ENCODE assay signal across 8 mouse cellular contexts in the genomic region with DNA sequence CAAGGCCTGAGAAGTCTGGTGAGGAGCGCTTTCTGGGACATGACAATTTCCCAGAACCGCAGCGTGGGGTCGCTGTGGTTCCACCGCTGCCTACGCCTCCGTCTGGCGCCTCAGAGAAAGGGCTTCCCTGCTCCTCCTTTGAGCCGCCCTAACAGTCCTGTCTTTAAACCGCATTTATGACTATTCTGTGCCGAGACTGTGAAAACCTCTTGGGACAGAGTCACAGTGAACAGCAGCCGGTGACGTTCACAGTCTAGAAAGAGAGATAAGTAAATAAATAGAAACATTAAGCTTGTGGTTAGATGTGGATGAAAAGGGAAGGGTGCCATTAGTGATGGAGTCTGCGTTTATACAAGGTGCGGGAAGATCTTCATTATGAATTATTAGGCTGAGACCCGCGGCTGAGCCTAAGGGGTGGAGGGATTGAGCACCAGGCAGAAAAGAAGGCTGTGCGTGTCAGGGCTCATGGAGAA. TPM values are rescaled to one million over a fixed set of nuclear protein-coding genes. Genes with fewer than 3 reads are reported as not detected.
DNase-seq lines count a peak whose midpoint lies in the region; ATAC-seq and TF ChIP-seq lines count a peak whose summit lies in the region.

No protein-coding gene starts in this region.

- peak; percentile 97 for TF ChIP-seq CTCF in lung, postnatal 0 days (IDR thresholded peaks at IDR 0.05)

- WGBS in forebrain, embryonic 11.5 days: 9% methylated on average over 18 of the region's 18 CpGs
- WGBS in lung, postnatal 0 days: 4% methylated on average over 18 of the region's 18 CpGs

- ATAC-seq in forebrain, embryonic 11.5 days (replicated peaks; ENCODE audit: low FRiP score): peak; percentile 74
- peak; percentile 76 for ATAC-seq in lung, postnatal 0 days

- H3K27ac ChIP-seq in forebrain, embryonic 11.5 days (ENCODE audit: low read depth, low read length): no peak overlapping the region
- no peak overlapping the region for H3K27ac ChIP-seq in lung, postnatal 0 days (ENCODE audit: low read length)

- H3K4me2 ChIP-seq in forebrain, embryonic 11.5 days (ENCODE audit: low read depth, low read length, severe bottlenecking): peak overlapping the region; percentile 35
- H3K4me2 ChIP-seq in lung, postnatal 0 days (replicated peaks; ENCODE audit: low read depth, low read length): peak overlapping the region; percentile 23

- H3K9ac ChIP-seq in forebrain, embryonic 11.5 days (ENCODE audit: low read length): peak overlapping the region; percentile 44
- no peak overlapping the region for H3K9ac ChIP-seq in lung, postnatal 0 days (replicated peaks; ENCODE audit: low read depth)

- intact Hi-C loops in heart, postnatal 14 days (cut with DNase I): loop anchor here (2.0 to 5.0 kb wide), 5 partner anchors 135 to 597 kb away; no protein-coding TSS in a partner anchor

- H3K4me1 ChIP-seq in forebrain, embryonic 11.5 days (replicated peaks; ENCODE audit: control insufficient read depth, insufficient read depth, low read length): no peaks in the 10 kb centered on the region
- H3K4me1 ChIP-seq in lung, postnatal 0 days (ENCODE audit: insufficient read depth, low read depth, low read length): no peaks in the 10 kb centered on the region

- H3K27me3 ChIP-seq in forebrain, embryonic 11.5 days (ENCODE audit: control insufficient read depth, insufficient read depth, low read length): no peaks in the 10 kb centered on the region; the same call in 1 of the 2 replicates
- H3K27me3 ChIP-seq in lung, postnatal 0 days (replicated peaks; ENCODE audit: insufficient read depth, low read length): no peaks in the 10 kb centered on the region

- H3K36me3 ChIP-seq in forebrain, embryonic 11.5 days (ENCODE audit: control insufficient read depth, insufficient read depth, low read length): no peaks in the 10 kb centered on the region
- no peaks in the 10 kb centered on the region for H3K36me3 ChIP-seq in lung, postnatal 0 days (ENCODE audit: insufficient read depth, low read length)

- H3K4me3 ChIP-seq in forebrain, embryonic 11.5 days (ENCODE audit: low read depth, low read length): peak overlapping the region; percentile 9; the same call in 1 of the 2 replicates
- H3K4me3 ChIP-seq in lung, postnatal 0 days (ENCODE audit: low read depth, low read length): no peak overlapping the region

- peak; percentile 56 for DNase-seq in MEL-GATA-1-ER (ENCODE audit: extremely low read depth, low read depth)
- DNase-seq in c-Kit-positive CD71-negative TER-119-negative erythroid progenitor cells, embryonic 14.5 days (ENCODE audit: low read depth): peak; percentile 55
- peak; percentile 88 for DNase-seq in forebrain, embryonic 11.5 days (ENCODE audit: low spot score)
- peak; percentile 72 to 76 for DNase-seq in heart, postnatal 14 days
- peak; percentile 68 for DNase-seq in layer of hippocampus, adult 9-11 months
- peak; percentile 83 for DNase-seq in lung, postnatal 0 days (ENCODE audit: low spot score)
- peak; percentile 61 for DNase-seq in retina, adult 2 months (ENCODE audit: low read depth, low spot score)
- peak; percentile 57 for DNase-seq in urinary bladder, postnatal 14 days (ENCODE audit: low spot score)

- TF ChIP-seq EP300 in lung, postnatal 0 days (IDR thresholded peaks at IDR 0.05): no peak

- no peaks in the 10 kb centered on the region for H3K9me3 ChIP-seq in forebrain, embryonic 11.5 days (ENCODE audit: control insufficient read depth, low read length)
- H3K9me3 ChIP-seq in lung, postnatal 0 days (ENCODE audit: low read length): no peaks in the 10 kb centered on the region

RNA-seq across cellular contexts. Expression of a gene that starts 59.1 kb away (rescaled TPM):
- 41.6 TPM in 2 replicates for polyA plus RNA-seq in forebrain, embryonic 11.5 days (2014; fragmentation: Nextera tagmentation; extraction: Ambion mirVana)
- total RNA-seq in heart, postnatal 14 days (2021): 10 to 100 TPM in 1 of 2 experiments, 1 to 10 TPM in 1; 8.9 to 11.0 TPM
- polyA plus RNA-seq in lung, postnatal 0 days (2015; fragmentation: Nextera tagmentation; extraction: Ambion mirVana): 21.8 and 25.0 TPM in 2 replicates
